Mouse (Mus musculus): ENCODE data around the gene Ccin.

Ccin gene

DNA sequence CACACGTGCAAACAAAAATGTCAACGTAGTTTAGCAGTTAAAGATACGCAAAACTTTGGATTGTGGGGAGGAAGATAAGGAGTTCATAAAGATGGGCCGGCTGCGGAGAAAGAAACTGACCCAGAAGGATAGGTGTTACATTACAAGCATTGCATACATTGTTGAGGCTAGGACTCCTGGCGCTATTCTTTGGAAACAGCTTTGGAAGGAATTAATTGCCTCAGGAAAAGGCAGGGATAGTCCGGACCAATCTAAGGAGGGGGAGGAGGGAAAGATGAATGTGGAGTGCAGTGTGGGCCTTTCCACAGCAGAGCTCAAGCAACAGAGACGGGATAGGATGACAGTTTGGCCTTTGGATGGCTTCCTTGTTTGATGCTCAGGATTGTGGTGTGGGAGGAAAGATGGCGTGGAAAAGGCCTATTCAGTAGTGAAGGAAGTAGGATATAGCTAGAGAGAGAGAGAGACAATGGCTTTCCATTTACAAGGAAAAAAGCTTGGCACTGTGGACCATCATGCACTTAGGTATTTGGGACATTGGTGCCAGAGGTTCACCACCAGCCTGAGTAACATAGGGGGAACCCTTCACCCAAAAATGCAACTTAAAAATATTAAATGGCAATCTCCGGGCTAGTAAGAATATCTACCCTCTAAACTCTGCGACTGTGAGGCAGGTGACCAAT is 30.2 kb downstream of the Ccin start:
- DNase-seq (ENCODE audit: low spot score in 2 of 2) = no peak

DNA sequence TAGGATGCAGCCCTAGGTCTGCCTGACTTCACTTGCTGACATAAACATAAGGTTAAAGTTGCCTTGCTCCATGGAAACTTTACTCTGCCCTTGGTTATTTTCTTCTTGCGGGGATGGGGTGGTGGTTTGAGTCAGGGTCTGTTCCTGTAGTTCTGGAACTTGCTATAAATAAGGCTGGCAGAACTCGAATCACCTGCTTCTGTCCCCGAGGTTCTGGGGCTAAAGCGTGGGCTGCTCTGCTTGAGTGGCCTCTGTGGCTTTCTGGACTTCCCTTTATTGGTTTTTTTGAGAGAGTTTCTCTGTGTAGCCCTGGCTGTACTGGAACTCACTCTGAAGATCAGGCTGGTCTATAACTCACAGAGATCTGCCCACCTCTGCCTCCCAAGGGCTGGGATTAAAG is 32.8 kb downstream of the Ccin start:
- no peak for DNase-seq (ENCODE audit: low spot score in 2 of 2)

DNA sequence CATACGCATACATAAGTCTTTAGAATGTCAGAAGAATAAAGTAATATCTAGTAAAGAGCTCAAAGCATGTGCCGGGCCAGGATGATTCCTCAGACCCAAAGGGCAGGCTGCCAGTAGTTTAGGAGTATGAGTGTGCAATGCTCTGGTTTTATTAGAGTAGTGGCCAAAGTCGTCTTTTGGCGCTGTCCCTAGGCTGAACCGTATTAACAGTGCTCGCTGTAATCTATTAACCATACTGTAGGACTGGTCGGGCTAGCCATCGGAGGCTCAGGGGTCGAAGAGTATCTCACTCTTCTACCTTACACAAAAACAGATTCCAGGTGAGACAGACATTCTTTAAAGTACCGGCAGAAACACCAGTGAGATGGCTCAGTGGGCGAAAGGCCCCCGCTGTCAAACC is 33.5 kb downstream of the Ccin start:
- DNase-seq (ENCODE audit: low spot score in 2 of 2) = no peak

DNA sequence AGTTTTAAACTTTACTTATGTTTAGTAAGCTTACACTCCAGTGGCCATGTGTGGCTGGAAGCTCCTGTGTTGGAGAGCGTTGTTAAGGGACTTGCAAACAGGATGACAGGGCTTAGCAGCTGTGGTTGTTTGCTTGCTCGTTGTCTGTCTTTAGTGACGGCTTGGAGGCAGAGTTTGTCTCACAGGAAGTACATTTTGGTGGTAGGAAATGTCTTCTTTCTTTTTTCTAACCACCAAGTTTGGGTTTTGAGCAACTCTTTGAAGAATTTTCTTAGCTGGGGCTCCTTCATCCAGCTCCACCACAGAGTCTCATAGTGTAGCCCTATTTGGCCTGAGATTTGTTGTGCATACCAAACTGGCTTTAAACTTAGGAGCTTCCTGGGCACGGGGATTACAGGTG is 39.0 kb downstream of the Ccin start:
- no peak for DNase-seq (ENCODE audit: low spot score in 2 of 2)

DNA sequence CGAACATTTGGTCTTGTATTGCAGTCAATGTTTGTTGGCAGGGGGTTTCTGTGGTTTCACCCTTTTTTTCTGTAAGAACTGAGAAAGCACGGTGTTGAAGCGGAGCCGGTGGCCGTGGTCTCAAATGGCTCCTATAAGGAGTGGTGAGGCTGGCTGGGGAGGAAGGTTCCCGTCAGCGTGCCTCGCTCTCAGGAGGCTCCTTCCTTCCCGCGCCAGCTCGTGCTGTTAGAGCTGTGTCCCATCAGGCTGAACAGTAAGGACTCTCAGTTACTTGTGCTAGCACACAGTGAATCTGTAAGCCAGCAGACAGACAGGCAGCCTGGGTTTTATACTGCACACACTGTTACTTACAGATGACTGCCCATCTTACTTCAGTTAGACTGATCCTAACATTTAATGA is 39.5 kb downstream of the Ccin start:
- peak in 1 of 2 experiments; percentile 5 for DNase-seq (ENCODE audit: low spot score in 2 of 2)

DNA sequence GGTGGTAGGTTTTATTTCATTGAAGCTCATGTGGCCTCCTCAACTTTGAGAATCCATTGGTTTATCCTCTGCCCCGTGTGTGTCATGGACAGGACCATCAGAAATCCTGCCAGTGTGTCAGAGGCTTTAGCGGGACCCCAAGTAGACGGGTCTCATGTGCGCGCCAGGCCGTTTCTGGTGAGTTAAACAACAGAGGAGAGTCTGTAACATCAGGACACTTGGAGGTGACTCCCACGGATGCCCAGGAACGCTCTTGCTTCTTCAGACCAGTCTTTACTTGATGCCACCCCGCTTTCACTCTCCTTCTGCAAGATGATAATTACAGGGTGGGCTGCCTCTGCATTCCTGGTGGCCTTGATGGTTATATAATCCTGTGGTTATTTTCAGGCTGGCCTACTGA is 40.4 kb downstream of the Ccin start:
- DNase-seq (ENCODE audit: low spot score in 2 of 2) = peak in 1 of 2 experiments; percentile 9

DNA sequence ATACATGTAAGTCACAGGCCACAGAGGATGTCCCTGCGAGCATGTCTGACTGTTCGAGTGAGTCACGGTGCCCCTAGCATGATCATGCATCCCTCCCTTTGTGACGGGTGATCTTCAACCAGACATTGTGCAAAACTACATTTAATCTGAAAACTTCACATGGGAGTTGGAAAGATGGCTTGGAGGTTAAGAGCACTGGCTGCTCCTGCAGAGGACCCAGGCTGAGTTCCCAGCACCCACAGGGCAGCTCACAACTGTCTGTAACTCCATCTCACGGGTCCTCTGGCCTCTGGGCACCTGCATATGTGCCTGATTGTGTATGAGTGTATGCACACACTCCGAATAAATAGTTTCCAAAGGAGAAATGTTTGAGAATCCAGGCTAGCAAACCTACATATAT is 41.0 kb downstream of the Ccin start:
- DNase-seq (ENCODE audit: low spot score in 2 of 2) = no peak

DNA sequence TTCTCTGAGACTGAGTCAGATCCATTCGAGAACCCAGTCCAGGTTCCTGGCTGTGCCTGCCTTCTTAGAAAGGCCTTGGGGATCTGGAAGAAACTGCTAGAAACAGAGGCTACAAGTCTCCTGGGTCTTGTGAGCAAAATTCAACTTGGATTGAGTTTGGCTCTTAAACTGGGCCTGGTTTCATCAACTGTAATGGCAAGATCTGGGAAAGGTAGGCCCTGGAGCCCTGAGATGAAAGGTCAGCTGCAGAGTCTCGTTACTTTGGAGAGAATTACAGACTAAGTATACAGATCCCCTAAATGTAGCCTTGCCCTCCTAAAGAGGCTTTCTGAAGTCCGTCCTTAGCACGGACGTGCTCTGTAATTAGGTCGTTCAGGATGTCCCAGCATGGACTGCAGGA is 42.3 kb downstream of the Ccin start:
- no peak for DNase-seq (ENCODE audit: low spot score in 2 of 2)

DNA sequence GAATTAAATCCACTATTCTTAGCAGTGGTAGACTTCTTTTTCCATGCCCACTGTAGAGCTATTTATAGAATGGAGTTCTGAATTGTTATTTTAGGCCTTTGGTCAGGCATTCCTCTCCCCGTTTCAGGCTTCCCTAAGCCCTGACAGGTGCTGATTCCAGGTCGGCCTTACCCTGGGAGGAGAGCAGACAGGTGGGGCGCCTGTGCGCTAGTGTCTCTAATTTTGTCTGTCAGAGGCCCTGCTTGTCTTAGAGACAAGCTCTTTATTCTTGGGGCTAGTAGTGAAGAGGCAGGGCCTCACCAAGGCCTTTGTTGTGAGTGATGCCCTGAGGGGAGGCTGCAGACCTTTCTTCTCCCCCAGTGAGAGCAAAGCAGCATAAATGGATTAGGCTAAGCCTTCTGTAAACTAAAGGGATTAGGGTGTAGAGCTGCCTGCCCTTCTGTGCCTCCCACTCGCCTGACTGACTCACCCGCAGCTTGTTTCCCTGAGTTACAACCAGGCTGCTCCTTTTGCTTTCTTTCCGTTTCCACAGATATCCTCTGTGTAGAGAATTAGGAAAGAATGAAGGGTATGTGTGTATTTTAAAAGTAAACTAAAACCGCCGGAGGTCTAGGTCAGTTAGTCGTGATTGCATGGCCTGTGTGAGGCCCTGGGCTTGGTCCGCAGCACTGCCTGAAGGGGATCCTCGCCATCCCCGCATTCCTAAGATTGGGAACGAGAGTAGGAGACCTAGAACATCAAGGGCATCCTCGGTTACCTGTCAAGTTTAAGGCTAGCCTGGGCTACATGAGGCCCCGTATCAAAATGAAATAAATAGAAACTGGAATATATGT is 45.2 kb downstream of the Ccin start:
- DNase-seq (ENCODE audit: low spot score in 2 of 2) = no peak

DNA sequence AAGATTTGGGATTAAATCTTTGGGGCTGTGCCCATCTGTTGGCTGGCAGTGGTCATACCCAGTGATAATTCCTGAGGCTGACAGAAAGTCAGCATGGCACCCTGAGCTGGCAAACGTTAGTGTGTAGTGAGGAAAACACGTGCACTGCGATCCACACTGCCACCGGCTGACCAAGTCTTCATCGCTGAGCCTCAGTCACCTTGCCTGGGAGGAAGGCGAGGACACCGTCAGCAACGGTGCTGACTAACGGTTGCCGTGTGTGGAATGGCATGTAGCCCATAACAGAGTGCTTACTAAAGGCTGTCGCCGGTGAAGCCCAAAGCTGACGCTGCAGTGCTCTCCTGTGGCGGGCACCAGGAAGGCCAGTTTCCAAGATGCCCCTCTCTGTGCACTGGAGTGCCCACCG is 46.4 kb downstream of the Ccin start:
- DNase-seq (ENCODE audit: low spot score in 2 of 2) = no peak

DNA sequence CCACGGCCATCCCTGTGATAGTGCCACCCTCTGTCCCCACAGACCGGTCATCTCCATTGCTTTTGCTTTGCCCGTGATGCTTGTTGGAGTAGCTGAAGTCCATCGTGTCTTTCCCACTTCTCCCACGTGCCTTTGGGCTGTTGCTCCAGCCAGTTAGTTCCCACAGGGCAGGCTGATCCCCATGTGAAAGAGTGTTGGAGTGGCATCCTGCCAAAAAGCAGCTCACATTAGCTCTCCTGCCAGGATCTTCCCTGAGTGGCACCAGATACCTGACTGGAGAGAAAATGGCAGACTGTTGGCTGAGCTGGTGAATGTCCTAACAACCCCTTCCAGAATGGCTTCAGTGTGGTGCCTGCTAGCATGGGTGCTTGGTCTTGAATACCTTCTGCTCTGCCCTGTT is 48.2 kb downstream of the Ccin start:
- DNase-seq (ENCODE audit: low spot score in 2 of 2) = no peak

All from spleen, postnatal 10 days (tissue).